Mouse (Mus musculus): ENCODE results near the gene Vmo1.

GRCm38 (mm10) chr11:70506385-70506784 is 8.0 kb downstream of the Vmo1 start:
- TF ChIP-seq CTCF (IDR thresholded peaks at IDR 0.05; ENCODE audit: low read depth) (peak; percentile 82), EP300 (IDR thresholded peaks at IDR 0.05; ENCODE audit: low read depth) (no peak)
